Mouse (Mus musculus): ENCODE measurements around the gene Fuk. TPM values are rescaled to one million over a fixed set of nuclear protein-coding genes. Genes with fewer than 3 reads are reported as not detected.
"Not testable (repeated sequence)": the region's sequence is repeated elsewhere in the genome, so short reads cannot be mapped to it uniquely, and the experiment has no call there.

Gene Fuk
- polyA plus RNA-seq, 1 experiment from 2014 or later = 5.1 TPM

DNA sequence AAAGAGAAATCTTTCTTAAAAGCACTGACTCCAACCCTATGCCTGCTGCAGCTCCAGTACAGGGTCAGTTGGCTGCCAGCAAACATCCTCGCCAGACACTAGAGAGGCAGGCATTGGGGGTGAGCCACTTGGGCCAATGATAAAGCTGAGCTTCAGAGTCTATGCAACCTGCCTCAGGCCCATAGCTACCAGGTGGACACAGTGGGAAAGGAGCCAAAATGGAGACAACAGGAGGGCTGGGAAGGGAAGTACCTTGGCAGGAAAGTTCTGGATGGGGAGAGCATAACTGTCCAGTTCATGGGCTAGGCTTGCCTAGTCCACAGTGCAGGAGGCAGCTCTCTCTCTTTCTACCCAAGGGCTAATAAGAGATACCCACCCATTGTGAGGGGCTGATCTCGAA lies 9.4 kb downstream of the Fuk start:
- WGBS (ENCODE audit: insufficient replicate concordance) = 78% methylated on average over 2 of the region's 2 CpGs

DNA sequence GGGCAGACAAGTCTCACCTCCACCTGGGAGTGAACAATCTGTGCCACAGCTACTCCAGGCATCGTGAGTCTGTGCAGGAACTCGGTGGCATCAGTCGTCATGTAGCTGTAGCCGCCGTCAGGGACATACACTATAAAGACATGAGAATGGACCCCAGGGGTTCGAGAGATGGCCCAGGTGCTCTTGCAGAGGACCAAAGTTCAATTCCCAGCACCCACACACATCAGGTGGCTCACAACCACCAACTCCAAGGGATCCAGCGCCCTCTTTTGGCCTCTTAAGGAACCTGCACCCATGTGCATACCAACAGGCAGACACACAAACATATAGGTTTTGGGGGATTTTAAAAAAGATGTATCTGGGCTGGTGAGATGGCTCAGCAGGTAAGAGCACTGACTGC lies 10.2 kb downstream of the Fuk start:
- Histone ChIP-seq H3K9ac (no peak overlapping the region), H3K4me1 (peaks cover 3% of the 10 kb centered on the region; the same call in 1 of the 2 replicates), H3K4me2 (no peak overlapping the region), H3K9me3 (replicated peaks) (no peaks in the 10 kb centered on the region), H3K27ac (no peak overlapping the region), H3K27me3 (replicated peaks) (no peaks in the 10 kb centered on the region), H3K4me3 (no peak overlapping the region), H3K36me3 (peaks cover 35% of the 10 kb centered on the region)
- 80% methylated on average over 7 of the region's 7 CpGs for WGBS (ENCODE audit: insufficient replicate concordance)
- no peak for ATAC-seq

More for the DNA sequence above, 9.4 kb downstream of the Fuk start:
- H3K27ac ChIP-seq = no peak overlapping the region
- no peak for ATAC-seq
- H3K36me3 ChIP-seq = peaks cover 37% of the 10 kb centered on the region
- no peaks in the 10 kb centered on the region for H3K27me3 ChIP-seq (replicated peaks)
- no peak overlapping the region for H3K4me2 ChIP-seq
- no peak overlapping the region for H3K4me3 ChIP-seq
- H3K9me3 ChIP-seq (replicated peaks) = no peaks in the 10 kb centered on the region
- H3K9ac ChIP-seq = no peak overlapping the region
- peaks cover 3% of the 10 kb centered on the region; the same call in 1 of the 2 replicates for H3K4me1 ChIP-seq

DNA sequence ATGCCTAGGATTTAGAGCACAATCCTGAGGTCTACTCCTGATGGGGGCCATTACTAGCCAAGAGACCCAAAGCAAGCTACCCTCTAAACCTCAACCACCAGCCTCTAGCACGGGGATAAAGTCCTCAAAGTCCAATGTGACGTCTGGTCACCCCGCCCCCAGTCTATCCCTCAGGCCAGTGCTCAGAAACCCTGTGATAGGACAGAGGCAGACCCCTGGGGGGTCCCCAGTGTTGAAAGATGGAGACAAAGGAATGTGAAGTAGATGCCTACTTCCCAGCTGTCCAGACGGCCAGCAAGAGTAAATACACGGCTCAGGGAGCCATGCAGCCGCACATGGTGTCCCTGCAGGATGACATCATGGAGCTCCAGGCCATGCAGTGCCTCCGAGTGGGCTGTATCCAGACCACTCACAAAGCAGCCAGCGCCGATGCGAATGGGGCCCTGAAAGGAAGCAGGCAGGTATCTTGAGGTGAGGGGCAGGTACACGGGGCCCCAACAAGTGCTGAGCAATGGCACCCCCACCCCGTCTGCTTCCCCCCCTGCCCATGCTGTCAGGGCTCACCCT lies 12.3 kb downstream of the Fuk start:
- H3K4me3 ChIP-seq = no peak overlapping the region
- H3K4me1 ChIP-seq = peaks cover under 1% of the 10 kb centered on the region; the same call in 1 of the 2 replicates
- WGBS (ENCODE audit: insufficient replicate concordance) = 75% methylated on average over 12 of the region's 12 CpGs
- no peak overlapping the region for H3K9ac ChIP-seq
- ATAC-seq = 0 out of 2 replicates have a peak, but pooled peaks have one; percentile 23
- no peaks in the 10 kb centered on the region for H3K27me3 ChIP-seq (replicated peaks)
- H3K27ac ChIP-seq = no peak overlapping the region; the same call in 1 of the 2 replicates
- H3K9me3 ChIP-seq (replicated peaks) = no peaks in the 10 kb centered on the region
- H3K36me3 ChIP-seq = peaks cover 44% of the 10 kb centered on the region
- H3K4me2 ChIP-seq = no peak overlapping the region

DNA sequence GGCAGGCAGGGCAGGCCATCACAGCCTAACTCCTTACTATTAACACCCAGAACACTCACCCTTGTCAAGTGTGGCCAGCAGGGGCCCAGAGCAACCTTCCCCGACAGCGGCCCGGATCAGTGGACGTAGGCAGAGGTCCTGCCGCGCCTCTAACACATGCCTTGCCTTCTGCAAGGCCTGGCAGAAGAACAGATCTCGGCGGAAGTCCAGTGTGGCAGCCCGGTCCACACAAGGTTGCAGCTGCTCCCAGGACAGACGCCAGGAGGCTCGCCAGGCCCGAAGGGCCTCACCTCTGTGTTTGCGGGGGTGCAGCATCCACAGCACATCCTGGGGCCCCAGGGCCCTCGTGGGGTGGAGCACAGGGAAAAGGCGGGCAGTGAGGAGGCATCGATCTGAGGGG lies 13.4 kb downstream of the Fuk start:
- H3K9me3 ChIP-seq (replicated peaks) = no peaks in the 10 kb centered on the region
- ATAC-seq = no peak
- H3K4me1 ChIP-seq = no peaks in the 10 kb centered on the region
- H3K9ac ChIP-seq = no peak overlapping the region
- 85% methylated on average over 16 of the region's 16 CpGs for WGBS (ENCODE audit: insufficient replicate concordance)
- H3K27ac ChIP-seq = no peak overlapping the region
- no peak overlapping the region for H3K4me3 ChIP-seq
- no peak overlapping the region for H3K4me2 ChIP-seq
- H3K36me3 ChIP-seq = peaks cover 53% of the 10 kb centered on the region
- H3K27me3 ChIP-seq (replicated peaks) = no peaks in the 10 kb centered on the region

DNA sequence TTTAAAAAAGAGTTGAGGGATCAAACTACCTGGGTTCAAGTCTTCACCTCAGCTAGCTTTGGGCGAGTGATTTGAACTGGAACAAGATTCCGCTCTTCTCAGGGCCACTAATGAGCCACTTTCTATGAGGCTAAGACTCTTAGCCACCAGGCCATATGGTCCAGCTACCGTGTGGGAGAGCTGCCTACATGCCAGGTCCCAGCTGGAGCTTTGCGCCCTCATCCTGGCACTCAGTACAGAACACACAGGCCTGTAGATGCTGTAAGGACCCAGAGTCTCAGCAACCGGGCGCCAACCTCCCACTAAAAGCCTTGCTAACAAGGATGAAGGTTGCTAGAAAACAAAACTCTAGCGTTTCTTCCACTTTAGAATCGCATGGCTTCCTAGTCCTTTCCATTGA lies 13.8 kb downstream of the Fuk start:
- H3K9me3 ChIP-seq (replicated peaks) = no peaks in the 10 kb centered on the region
- no peak for ATAC-seq
- H3K27ac ChIP-seq = no peak overlapping the region
- peaks cover 54% of the 10 kb centered on the region for H3K36me3 ChIP-seq
- H3K4me2 ChIP-seq = no peak overlapping the region
- 86% methylated on average over 8 of the region's 8 CpGs for WGBS (ENCODE audit: insufficient replicate concordance)
- no peak overlapping the region for H3K9ac ChIP-seq
- no peaks in the 10 kb centered on the region for H3K4me1 ChIP-seq
- no peak overlapping the region for H3K4me3 ChIP-seq
- no peaks in the 10 kb centered on the region for H3K27me3 ChIP-seq (replicated peaks)

DNA sequence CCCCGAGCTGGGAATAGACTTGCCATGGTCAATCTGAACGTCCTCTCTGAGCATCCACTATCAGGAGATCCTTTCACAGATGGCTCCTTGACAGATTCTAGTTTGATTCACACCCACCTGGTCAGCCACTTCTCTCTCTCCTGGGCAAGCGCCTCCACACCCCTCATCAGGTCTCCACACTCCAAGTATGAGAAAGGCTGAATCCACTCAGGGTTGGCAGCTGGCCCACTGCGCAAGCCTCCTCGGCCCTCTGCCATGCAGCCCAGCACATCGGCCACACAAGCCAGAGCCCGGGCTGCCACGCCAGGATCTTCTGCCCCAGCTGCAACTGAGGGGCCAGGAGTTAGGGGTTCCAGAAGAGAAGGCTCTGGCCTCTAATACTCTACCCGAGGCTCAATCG lies 14.7 kb downstream of the Fuk start:
- Histone ChIP-seq H3K4me2 (no peak overlapping the region), H3K27me3 (replicated peaks) (no peaks in the 10 kb centered on the region), H3K36me3 (peaks cover 57% of the 10 kb centered on the region), H3K4me3 (no peak overlapping the region), H3K9me3 (replicated peaks) (no peaks in the 10 kb centered on the region), H3K4me1 (no peaks in the 10 kb centered on the region), H3K27ac (no peak overlapping the region), H3K9ac (no peak overlapping the region)
- 91% methylated on average over 10 of the region's 10 CpGs for WGBS (ENCODE audit: insufficient replicate concordance)
- no peak for ATAC-seq

DNA sequence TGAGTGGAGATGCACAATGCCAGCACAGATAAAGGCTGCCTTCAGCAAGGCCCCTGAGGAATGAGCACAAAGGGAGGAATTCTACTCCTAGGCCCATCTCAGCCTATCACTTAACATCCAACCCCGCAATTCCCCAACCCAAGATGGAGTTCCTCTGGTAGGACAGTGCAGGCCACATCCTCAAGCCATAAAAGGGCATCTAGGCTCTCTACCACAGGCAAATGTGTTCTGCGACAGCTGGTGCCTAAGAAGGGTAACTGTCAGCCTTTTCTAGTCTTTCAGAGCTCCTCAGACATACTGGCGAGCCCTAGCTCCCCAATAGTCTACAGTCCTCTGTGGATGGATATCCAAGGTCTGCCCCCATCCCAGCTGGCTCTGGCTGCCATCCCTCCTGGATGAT lies 15.7 kb downstream of the Fuk start:
- H3K9me3 ChIP-seq (replicated peaks) = no peaks in the 10 kb centered on the region
- H3K27ac ChIP-seq = no peak overlapping the region
- peaks cover 61% of the 10 kb centered on the region for H3K36me3 ChIP-seq
- no peak for ATAC-seq
- WGBS (ENCODE audit: insufficient replicate concordance) = 80% methylated on average over 3 of the region's 3 CpGs
- H3K4me1 ChIP-seq = no peaks in the 10 kb centered on the region
- no peak overlapping the region for H3K4me2 ChIP-seq
- no peaks in the 10 kb centered on the region for H3K27me3 ChIP-seq (replicated peaks)
- H3K4me3 ChIP-seq = no peak overlapping the region
- H3K9ac ChIP-seq = no peak overlapping the region

DNA sequence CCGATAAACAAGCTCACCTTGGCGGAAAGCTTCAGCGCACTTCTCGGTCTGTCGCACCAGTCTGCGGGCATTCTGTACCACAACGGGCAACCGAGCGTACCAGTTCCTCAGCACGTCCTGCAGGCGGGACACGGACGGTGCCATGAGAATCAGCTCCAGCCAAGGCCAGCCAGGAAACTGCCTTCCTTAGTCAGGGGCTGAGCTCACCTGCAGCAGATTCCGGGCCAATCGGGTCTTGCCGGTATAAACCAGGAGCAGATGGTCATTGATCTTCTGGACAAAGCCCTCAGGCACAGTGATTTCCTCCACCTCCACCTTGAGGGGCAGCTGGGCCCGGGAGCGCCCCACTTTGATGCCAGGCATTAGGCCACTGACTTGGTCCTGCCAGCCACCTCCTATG lies 18.5 kb downstream of the Fuk start:
- no peak overlapping the region for H3K9ac ChIP-seq
- ATAC-seq = no peak
- H3K9me3 ChIP-seq (replicated peaks) = no peaks in the 10 kb centered on the region
- H3K27me3 ChIP-seq (replicated peaks) = no peaks in the 10 kb centered on the region
- H3K4me3 ChIP-seq = no peak overlapping the region
- no peaks in the 10 kb centered on the region for H3K4me1 ChIP-seq
- H3K4me2 ChIP-seq = no peak overlapping the region
- no peak overlapping the region for H3K27ac ChIP-seq
- 91% methylated on average over 18 of the region's 18 CpGs for WGBS (ENCODE audit: insufficient replicate concordance)
- H3K36me3 ChIP-seq = peaks cover 77% of the 10 kb centered on the region

DNA sequence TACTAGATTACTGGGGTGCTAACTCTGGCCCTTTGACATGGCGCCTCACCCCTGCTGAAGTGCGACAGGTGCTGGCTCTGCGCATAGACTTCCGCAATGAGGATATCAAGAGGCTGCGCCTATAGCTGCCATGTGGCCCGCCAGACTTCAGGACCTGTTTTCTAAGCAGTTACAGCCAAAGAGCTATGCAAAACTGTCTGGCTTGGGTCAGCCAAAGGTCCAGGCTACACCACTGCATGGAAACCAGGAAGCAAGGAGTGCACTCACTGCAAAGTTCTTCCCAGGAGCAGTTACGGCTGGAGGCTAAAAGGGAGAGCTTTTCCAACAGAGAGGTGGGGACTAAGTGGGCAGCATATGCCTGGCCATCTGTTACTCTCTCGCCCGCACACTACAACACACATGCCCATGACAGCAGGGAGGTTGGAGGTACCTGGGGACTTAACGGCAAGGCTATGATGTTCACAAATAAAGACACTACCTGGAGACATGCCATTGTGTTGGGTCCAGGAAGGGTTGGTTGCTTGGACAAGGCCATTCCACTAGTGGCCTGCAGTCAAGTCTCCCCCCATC lies 20.5 kb downstream of the Fuk start:
- WGBS (ENCODE audit: insufficient replicate concordance) = 92% methylated on average over 10 of the region's 10 CpGs
- peaks cover 87% of the 10 kb centered on the region for H3K36me3 ChIP-seq
- peaks cover 17% of the 10 kb centered on the region for H3K4me1 ChIP-seq

DNA sequence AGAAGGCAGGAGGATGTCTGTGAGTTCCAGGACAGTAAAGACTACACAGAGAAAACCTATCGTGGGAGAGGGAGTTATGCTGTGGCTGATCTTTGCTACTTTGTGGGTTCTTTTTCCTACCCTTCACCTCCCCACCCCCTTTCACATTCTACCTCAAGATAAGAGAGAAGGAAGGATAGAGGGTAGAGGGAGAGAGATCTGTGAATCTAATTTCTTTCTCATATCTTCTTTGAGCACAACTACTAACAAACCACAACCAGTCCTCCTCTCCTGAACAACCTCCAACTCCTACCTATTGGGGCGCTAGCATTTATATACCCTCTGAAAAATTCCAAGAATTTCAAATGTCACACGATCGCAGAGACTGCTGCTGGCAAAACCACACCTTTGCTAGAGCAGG lies 24.4 kb downstream of the Fuk start:
- 25% methylated on average over 4 of the region's 4 CpGs for WGBS (ENCODE audit: insufficient replicate concordance)
- no peaks in the 10 kb centered on the region for H3K27me3 ChIP-seq (replicated peaks)
- peak overlapping the region; percentile 66 for H3K27ac ChIP-seq
- H3K4me3 ChIP-seq = no peak overlapping the region
- H3K4me2 ChIP-seq = peak overlapping the region; percentile 30
- no peak overlapping the region for H3K9ac ChIP-seq
- peaks cover 18% of the 10 kb centered on the region for H3K4me1 ChIP-seq
- H3K36me3 ChIP-seq = peaks cover 99% of the 10 kb centered on the region
- H3K9me3 ChIP-seq (replicated peaks) = no peaks in the 10 kb centered on the region
- ATAC-seq = peak; percentile 79

More for the DNA sequence above, 20.5 kb downstream of the Fuk start:
- no peak overlapping the region for H3K4me3 ChIP-seq
- no peak overlapping the region for H3K4me2 ChIP-seq
- ATAC-seq = no peak
- no peaks in the 10 kb centered on the region for H3K27me3 ChIP-seq (replicated peaks)
- H3K9me3 ChIP-seq (replicated peaks) = no peaks in the 10 kb centered on the region
- H3K27ac ChIP-seq = no peak overlapping the region
- H3K9ac ChIP-seq = no peak overlapping the region

DNA sequence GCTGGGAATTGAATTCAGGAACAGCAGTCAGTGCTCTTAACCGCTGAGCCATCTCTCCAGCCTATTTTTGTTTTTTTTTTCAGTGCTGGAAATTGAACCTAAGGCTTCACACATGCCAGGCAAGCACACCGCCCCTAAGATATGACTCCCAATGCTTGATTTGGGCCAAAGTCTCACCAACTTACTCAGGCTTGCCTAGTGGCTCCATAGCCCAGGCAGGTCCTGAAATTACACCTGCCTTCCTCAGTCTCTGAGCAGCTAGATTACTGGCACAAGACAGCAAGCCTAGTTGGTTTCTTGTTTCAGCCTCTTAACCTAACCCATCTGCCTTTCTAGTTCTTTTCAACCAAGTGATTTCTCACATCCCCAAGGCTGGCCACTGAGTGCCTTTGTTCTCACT lies 31.8 kb downstream of the Fuk start:
- ATAC-seq = no peak
- peaks cover 99% of the 10 kb centered on the region for H3K36me3 ChIP-seq
- no peak overlapping the region for H3K4me2 ChIP-seq
- no peaks in the 10 kb centered on the region for H3K27me3 ChIP-seq (replicated peaks)
- H3K27ac ChIP-seq = no peak overlapping the region
- 97% methylated on average over 2 of the region's 2 CpGs for WGBS (ENCODE audit: insufficient replicate concordance)
- H3K9me3 ChIP-seq (replicated peaks) = no peaks in the 10 kb centered on the region
- H3K4me3 ChIP-seq = no peak overlapping the region
- no peak overlapping the region for H3K9ac ChIP-seq
- H3K4me1 ChIP-seq = no peaks in the 10 kb centered on the region

DNA sequence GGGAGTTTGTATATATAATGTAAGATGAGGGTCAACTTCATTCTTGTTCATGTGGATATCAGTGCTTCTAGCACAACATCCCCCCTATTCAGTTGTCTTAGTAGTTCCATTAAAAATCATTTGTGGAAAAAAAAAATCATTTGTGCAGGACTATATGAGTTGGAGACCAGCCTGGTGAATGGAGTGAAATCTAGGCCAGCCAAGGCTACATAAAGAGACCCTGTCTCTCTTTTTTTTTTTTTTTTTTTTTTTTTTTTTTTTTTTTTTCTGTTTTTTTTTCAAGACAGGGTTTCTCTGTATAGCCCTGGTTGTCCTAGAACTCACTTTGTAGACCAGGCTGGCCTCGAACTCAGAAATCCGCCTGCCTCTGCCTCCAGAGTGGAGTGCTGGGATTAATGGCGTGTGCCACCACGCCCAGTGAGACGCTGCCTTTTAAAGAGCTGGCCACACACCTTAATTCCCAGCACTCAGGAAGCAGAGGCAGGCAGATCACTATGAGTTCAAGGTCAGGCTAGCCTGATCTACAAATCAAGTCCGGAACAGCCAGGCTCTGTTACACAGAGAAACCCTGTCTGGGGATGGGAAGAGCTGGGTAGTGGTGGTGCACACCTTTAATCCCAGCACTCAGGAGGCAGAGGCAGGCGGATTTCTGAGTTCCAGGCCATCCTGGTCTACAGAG lies 40.8 kb downstream of the Fuk start:
- H3K36me3 ChIP-seq = peaks cover 95% of the 10 kb centered on the region
- not testable (repeated sequence) for H3K9me3 ChIP-seq (replicated peaks); H3K4me3 ChIP-seq; H3K27ac ChIP-seq; ATAC-seq; H3K4me2 ChIP-seq; H3K4me1 ChIP-seq; H3K9ac ChIP-seq; H3K27me3 ChIP-seq (replicated peaks)
- WGBS (ENCODE audit: insufficient replicate concordance) = 85% methylated on average over 7 of the region's 7 CpGs
